Mouse (Mus musculus): ENCODE measurements around the gene Nrxn3.

The Nrxn3 gene

GRCm38 (mm10) chr12:89702931-89703330 is 980.3 kb downstream of the Nrxn3 start:
- DNase-seq (ENCODE audit: low spot score in 2 of 2), result no peak

- no peak for DNase-seq (ENCODE audit: low spot score in 2 of 2)
Observed at GRCm38 (mm10) chr12:89707913-89708312, 985.2 kb downstream of the Nrxn3 start.

GRCm38 (mm10) chr12:89710459-89710858 is 987.8 kb downstream of the Nrxn3 start:
- no peak for DNase-seq (ENCODE audit: low spot score in 2 of 2)

GRCm38 (mm10) chr12:89711791-89712190 is 989.1 kb downstream of the Nrxn3 start:
- no peak for DNase-seq (ENCODE audit: low spot score in 2 of 2)

- DNase-seq (ENCODE audit: low spot score in 2 of 2), result peak; percentile 4 to 32
Observed at GRCm38 (mm10) chr12:89719194-89720080, 996.8 kb downstream of the Nrxn3 start.

GRCm38 (mm10) chr12:89720945-89721344 is 998.3 kb downstream of the Nrxn3 start:
- DNase-seq (ENCODE audit: low spot score in 2 of 2), result no peak

- no peak for DNase-seq (ENCODE audit: low spot score in 2 of 2)
Observed at GRCm38 (mm10) chr12:89722462-89722861, 999.8 kb downstream of the Nrxn3 start.

- no peak for DNase-seq (ENCODE audit: low spot score in 2 of 2)
Observed at GRCm38 (mm10) chr12:89724048-89724447, 1001.4 kb downstream of the Nrxn3 start.

- no peak for DNase-seq (ENCODE audit: low spot score in 2 of 2)
Observed at GRCm38 (mm10) chr12:89742326-89742725, 1019.6 kb downstream of the Nrxn3 start.

- DNase-seq (ENCODE audit: low spot score in 2 of 2), result no peak
Observed at GRCm38 (mm10) chr12:89742796-89743195, 1020.1 kb downstream of the Nrxn3 start.

- DNase-seq (ENCODE audit: low spot score in 2 of 2), result no peak
Observed at GRCm38 (mm10) chr12:89764191-89765082, 1041.8 kb downstream of the Nrxn3 start.

GRCm38 (mm10) chr12:89765179-89765578 is 1042.5 kb downstream of the Nrxn3 start:
- no peak for DNase-seq (ENCODE audit: low spot score in 2 of 2)

GRCm38 (mm10) chr12:89788794-89789193 is 1066.1 kb downstream of the Nrxn3 start:
- DNase-seq (ENCODE audit: low spot score in 2 of 2), result no peak

GRCm38 (mm10) chr12:89789981-89790380 is 1067.3 kb downstream of the Nrxn3 start:
- no peak for DNase-seq (ENCODE audit: low spot score in 2 of 2)

- no peak for DNase-seq (ENCODE audit: low spot score in 2 of 2)
Observed at GRCm38 (mm10) chr12:89791829-89792228, 1069.2 kb downstream of the Nrxn3 start.

- no peak for DNase-seq (ENCODE audit: low spot score in 2 of 2)
Observed at GRCm38 (mm10) chr12:89794741-89795140, 1072.1 kb downstream of the Nrxn3 start.

GRCm38 (mm10) chr12:89808217-89808616 is 1085.5 kb downstream of the Nrxn3 start:
- DNase-seq (ENCODE audit: low spot score in 2 of 2), result no peak

GRCm38 (mm10) chr12:89810146-89810545 is 1087.5 kb downstream of the Nrxn3 start:
- DNase-seq (ENCODE audit: low spot score in 2 of 2), result no peak

GRCm38 (mm10) chr12:89811815-89812549 is 1089.3 kb downstream of the Nrxn3 start:
- DNase-seq (ENCODE audit: low spot score in 2 of 2), result peak in 1 of 2 experiments; percentile 11

- DNase-seq (ENCODE audit: low spot score in 2 of 2), result no peak
Observed at GRCm38 (mm10) chr12:89812550-89813207, 1090.0 kb downstream of the Nrxn3 start.

- DNase-seq (ENCODE audit: low spot score in 2 of 2), result no peak
Observed at GRCm38 (mm10) chr12:89813294-89813693, 1090.6 kb downstream of the Nrxn3 start.
